Mouse (Mus musculus) olfactory bulb, adult 2 months (tissue): ENCODE measurements around the gene Gm11634.
"Not testable (repeated sequence)": the region's sequence is repeated elsewhere in the genome, so short reads cannot be mapped to it uniquely, and the experiment has no call there.

Experiments
- CTCF ChIP-seq: fragments of 200-500 bp; IDR thresholded peaks from 2 replicates; pipeline ENCODE4 v1.5.1; 2012; ENCODE audit warnings: low read depth, mild to moderate bottlenecking, low read length, moderate library complexity; ENCODE audit not compliant: insufficient read depth
- POLR2A ChIP-seq: fragments of 200-500 bp; IDR thresholded peaks from 2 replicates; pipeline ENCODE4 v1.6.1; 2012; ENCODE audit warnings: mild to moderate bottlenecking, low read depth, low read length, moderate library complexity; ENCODE audit not compliant: insufficient read depth

DNA sequence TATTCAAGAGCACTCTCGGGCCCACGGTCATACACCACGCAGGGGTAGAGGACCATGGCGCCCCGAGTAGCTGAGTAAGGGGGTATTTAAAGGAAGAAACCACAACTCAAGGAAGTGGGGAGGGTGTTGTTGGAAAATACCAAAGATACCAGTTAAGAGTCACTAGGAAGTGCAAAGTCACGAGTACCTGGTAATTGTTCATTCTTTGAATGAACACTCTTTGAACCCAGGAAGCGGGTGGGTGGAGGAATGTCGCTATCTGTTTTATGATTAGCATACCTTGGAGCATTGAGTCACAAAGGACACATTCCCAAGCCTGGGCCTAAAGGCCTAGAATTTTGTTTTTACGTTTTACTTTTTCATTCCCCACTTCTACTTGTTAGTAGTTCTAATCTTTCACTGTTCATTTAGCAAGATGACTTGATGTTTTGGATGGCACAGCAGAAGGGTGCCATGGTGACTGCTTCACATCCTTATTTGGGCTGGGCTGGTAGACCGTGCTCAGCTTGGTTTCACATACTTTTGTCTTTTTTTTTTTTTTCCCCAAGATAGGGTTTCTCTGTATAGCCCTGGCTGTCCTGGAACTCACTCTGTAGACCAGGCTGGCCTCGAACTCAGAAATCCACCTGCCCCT, 21.1 kb upstream of the Gm11634 start:
- TF ChIP-seq CTCF, POLR2A: not testable (repeated sequence)
